Mouse (Mus musculus) thymus, postnatal 10 days (tissue): ENCODE measurements around the gene Casp9.

Experiments
- DNase-seq, 2 experiments: peaks; one replicate each; pipeline ENCODE4 v3.0.0; 2021; ENCODE audit warnings: low spot score in 2 of 2

Gene Casp9

DNA sequence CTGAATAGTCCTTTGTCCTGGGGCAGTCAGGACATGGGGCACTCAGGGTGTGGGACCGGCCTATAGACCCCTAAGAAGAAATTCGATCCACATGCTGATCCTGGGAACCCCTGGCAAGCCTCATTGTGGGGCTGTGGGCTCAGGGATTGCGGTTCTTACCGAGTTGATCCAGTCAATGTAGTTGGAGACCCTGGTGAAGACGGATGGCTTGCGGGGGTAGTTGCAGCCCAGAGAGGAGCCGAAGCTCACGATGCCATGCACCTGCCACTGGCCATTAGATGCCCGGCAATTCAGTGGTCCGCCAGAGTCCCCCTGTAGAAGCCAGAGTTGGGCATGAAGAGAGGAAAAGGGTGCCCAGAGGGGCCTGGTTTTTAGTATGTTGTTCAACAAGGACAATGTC is 24.3 kb downstream of the Casp9 start:
- no peak for DNase-seq

DNA sequence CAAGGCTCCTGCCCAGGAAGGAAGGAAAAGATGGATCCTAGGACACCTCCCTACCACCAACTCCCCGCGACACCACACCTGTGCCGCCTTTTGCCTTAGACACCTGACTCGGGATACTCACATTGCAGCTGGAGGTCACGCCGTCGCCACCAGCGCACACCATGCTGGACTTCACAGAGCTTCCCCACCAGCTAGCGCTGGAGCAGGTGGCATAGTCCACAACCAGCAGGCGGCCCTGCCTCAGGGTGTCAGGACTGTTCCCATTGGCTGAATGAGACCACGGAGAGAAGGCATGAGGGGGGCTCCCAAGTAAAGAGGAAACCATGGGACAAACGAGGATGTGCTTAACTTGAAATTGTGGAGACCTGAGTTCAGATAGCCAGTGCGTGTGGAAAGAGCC is 25.4 kb downstream of the Casp9 start:
- DNase-seq = no peak

DNA sequence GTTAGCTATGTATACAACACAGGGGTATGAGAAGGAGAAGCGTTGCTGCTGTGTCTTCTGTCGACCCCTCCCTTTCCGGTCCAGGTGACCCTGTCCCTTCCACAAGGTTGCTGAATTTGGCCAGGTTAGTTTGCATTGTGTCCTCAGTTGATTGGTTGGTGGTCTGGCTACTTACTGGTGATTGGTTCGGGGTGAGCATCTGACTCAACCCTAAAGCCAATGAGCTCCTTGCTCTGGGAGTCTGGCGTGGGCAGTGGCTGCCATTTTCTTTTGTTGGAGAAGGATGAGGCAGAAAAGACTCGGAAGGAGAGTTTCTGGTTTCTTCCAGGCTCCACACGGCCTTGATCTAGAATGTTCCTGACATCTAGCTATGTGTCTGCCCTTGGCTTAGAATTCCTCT is 25.9 kb downstream of the Casp9 start:
- no peak for DNase-seq

DNA sequence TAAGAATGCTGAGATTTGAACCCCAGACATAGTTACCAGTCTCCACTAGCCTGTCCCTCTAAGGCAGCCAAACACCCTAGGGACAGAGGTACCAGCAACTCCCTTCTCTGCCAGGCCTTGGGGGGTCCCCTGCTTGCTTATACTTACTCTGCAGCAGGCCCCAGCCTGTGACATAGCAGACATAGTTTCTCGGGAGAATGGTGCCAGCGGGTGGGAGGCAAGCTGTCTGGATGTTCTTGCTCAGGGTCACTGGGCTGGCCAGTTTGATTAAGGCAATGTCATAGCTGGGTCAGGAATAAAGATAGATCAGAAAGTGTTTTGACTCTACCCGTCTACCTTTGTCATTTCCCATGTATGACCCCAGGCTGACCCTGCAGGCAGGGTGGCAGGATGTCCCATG is 27.8 kb downstream of the Casp9 start:
- no peak for DNase-seq

DNA sequence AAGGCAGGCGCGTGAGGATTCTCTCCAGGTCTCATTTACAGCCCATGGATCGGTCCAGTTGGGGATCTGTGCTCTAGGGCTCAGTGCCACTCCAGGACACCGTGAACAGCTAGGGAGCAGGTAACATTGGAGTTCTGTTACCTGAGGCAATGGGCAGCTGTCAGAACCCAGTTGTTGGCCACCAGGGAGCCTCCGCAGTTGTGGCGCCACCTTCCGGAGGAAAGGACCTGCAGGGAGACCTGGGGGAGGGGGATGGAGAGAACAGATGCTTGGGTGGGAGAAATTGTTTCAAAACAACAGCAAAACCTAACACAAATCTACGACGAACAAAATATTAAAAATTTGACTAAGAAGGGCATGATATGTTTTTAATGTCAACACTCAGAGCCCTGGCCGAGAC is 28.7 kb downstream of the Casp9 start:
- DNase-seq = peak in 1 of 2 experiments; percentile 23

DNA sequence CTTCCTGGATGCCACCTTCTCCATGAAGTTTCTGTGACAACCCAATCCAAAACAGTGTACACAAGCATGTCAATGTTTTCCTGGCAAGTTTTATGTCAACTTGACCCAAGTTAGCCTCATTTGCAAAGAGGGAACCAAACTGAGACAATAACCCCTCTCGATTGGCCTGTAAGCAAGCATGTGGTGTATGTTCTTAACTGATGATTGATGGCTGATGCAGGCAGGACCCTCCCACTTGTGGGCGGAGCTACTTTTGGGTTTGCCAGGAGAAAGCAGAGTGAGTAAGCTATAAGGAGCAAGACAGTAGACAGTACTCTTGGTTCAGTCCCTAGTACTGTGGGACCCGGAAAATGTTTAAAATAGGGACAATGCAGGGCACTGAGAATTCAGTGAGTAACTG is 29.6 kb downstream of the Casp9 start:
- no peak for DNase-seq

DNA sequence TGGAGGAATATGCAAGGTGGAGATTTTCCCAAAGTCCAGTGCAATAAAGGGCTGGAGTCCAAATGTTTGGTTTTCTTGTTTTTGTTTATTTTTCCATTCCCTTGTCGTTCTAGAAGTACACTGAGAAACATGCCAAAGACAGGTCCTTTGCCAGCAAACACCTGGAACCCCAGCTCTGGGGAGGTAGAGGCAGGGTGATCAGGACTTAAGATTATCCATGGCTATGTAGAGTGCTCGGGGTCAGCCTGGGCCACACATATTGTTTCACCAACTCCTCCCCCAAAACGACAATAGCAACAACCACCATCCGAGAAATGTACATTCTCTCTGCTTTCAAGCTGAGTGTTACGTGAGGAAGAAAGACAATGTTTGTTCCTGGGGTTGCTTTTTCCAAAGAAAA is 32.6 kb downstream of the Casp9 start, which contains the start of gene Cela2a:
Cela2a (minus strand) TSS at position 101 of the 400 bp plus-strand sequence.
- DNase-seq = no peak

DNA sequence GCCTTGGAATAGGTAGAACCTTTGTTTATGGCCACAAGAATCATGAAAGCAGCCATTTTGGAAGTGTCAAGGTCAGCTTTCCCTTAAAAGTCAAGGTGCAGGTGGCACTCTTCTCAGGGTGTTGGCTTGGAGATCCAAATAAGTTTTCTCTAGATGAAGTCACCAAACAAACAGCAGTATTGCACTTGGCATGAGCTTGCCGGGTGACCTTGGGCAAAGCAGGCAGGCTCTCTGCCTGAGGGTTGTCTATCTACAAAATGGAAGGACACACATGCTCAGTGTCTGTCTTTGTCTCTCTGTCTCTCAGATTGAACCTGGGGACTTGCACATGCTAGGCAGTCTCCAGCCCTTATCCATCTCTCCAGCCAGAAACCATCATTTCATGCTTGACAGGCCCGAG is 34.0 kb downstream of the Casp9 start:
- no peak for DNase-seq

DNA sequence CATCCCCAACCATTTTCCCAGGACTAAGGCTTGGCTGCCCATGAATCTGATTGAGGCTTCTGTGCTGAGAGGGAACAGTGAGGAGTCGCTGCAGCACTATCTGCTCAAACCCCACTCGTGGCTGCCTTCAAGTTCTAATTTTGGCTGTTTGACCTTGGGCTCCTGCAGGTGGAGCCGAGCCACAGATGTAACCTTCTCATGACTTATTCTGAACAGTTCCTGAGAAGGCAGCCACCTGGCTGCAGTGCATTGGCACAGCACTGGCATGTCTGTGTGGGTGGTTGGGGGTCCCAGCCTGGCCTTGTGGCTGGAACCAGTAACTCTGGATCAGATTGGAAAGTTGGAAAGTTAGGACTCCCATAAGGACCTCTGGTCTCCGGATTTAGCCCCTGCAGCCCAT is 34.8 kb downstream of the Casp9 start:
- DNase-seq = no peak

DNA sequence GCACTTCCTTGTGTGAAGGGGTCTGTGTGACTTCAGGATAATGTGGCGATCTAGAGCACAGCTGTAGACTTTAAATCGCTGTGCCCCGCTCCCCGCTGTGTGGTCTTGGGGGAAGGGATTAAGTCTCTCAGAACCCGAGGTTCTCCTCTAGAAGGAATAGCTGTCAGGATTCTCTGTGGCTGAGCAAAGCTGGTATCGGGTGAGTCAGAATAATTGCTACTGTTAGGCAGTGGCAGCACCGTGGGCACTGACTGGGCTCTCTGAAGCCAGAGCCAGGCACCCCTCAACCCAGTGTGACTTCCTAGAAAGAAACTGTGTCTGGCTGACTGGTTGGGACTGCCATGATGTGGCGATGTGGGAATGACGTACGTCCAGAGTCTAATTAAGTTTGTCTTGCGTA is 37.0 kb downstream of the Casp9 start:
- no peak for DNase-seq

DNA sequence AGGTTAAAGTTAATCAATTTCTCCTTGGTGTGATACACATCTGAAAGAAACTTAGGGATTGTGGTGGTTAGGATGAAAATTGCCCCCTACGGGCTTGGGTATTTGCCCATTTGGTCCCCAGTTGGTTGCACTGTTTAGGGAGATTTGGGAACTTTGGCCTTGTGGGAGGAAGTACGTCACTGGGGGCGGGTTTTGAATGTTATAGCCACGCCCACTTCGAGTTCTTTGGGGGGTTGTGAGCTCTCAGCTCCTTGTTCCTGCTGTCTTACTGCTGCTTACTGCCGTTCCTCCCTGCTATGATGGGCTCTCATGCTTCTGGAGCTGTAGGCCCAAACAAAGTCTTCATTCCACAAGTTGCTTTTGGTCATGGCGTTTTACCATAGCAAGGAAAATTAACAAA is 37.9 kb downstream of the Casp9 start:
- no peak for DNase-seq

DNA sequence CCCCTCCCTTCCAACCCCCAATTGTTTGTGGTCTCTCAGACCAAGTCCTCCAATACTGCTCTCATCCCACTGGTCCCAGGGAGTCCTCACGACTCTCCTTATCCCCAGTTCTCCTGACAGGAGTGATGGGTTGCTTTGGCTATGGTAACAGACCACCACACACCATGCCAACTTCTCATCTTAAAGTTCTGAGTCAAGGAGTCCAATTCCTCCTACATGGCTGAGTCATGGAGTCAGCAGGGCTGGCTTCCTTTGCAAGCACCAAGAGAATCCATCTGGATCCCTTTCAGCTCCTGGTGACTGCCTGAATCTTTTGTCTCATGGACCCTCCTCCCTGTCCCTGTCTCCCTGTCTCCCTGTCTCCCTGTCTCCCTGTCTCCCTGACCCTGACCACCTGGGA is 40.5 kb downstream of the Casp9 start:
- no peak for DNase-seq

DNA sequence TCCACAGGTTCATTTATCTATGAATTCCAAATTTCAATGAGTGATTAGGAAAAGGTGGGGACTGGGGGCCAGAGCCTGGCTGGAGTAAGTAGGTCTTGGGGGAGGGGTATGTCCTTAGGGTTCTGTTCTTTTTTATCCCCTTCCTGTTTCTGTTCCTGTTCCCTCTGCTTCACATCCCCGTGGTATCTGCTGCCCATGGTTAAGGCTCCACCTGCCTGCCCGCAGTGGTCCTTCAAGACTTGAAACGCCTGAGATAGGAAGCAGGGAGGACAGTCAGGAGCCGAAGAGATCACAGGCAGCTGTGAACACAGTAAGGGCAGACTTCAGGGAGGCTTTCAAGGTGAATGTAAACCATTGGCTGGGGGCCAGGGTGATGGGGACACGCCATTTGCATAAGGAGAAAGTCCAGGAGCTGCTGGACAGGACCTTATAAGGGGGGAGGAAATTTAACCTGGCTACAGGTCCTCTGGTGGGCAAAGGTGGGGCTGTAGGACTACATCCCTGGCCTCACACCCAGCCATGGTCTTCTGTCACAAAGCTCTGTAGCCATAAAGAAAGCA is 41.2 kb downstream of the Casp9 start:
- no peak for DNase-seq

DNA sequence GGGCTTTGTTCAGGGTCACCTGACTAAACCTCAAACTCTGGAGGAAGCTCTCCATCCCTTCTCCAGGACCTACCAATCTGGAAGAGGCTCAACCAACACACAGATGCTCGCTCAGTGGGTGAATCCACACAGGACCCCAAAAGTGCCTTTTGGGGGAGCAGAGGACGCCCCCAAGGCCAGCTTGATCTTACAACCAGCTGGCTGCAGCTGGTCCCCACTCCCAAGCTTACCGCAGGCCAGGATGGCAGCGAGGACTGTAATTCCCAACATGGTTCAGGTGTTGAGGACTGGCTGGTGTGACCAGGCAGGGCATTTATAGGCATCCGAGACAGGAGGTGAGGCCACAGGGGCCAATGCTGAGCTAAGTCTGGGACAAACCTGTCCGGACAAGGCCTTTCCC is 52.6 kb downstream of the Casp9 start, which contains the start of gene Ctrc:
Ctrc (minus strand) TSS at position 361 of the 400 bp plus-strand sequence.
- no peak for DNase-seq

DNA sequence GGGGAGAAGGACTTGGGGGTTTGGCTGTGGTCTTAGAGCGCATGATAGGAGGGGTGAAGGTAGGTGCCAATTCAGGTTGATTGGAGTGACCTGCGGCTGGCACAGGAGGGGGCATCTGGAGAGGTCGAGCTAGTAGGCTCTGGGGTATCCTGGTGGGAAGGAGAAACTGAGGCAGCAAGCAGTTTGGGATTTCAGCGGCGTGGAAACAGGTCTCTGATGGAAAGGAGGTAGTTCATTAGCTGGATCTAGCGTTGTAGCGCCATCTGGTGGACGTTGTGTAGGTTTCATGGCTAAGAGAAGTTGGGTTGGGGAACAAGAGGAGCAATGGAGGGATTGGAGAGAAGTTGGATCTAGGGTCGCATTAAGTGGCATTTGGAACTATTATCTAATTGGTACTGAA is 60.0 kb downstream of the Casp9 start:
- peak in 1 of 2 experiments; percentile 54 for DNase-seq

DNA sequence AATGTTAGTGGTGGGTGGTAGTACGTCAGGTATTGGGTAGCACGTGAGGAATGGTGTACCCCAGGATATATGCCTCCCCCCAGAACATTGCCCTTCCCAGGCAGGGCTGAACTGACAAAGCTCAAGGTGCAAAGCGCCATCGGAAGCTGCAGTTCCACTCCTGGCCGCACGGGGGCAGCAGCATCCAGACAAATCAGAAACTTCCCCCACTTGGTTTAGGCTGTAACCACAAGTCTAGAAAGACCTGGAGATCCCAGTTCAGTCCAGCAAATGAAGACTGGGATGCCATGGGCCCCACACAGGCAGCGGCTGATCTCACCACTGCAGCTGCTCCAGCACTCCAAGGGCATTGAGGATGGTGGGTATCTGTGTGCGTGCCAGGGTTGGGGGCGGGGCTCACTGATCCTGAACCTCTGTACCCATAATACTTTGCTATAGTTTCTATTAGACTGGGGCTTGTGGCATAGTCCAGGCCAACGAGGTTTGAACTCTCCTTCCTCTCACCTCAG is 64.1 kb downstream of the Casp9 start:
- peak; percentile 34 to 71 for DNase-seq

DNA sequence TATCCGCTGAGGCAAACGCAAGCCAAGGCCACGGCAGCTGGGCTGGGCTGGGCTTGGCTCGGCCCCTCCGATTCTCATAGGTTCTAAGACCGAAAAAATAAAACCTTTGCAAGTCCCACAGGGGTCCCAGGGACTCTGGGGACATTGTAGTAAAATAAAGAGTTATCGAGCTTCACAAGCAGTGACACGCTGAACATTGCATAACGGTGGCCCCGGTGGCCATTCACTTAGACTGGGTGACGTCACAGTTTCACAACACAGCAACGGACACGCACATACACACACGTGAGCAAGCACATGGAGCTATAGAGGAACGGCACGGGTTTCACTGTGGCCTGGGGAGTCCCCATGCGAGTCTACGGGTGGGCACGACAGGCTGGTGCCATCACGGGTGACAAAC is 65.1 kb downstream of the Casp9 start:
- no peak for DNase-seq

DNA sequence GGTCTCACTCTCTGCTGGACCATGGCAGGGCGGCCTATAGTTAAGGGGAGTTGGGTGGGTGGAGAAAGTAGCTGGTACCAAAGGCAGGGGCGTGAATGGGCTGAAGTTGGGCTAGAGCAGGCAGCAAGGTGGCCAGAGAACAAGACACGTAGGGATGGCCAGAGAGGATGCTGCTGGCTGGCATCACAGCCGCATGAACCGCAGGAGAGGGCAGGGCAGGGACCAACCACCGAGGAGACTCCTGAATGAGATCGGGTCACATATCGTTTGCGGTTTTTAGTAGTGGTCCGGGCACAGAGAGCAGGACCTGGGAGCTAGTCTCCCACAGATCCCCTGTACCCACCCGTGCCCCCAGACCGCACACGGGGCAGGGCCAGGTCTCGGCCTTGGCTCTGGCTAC is 65.9 kb downstream of the Casp9 start:
- no peak for DNase-seq

DNA sequence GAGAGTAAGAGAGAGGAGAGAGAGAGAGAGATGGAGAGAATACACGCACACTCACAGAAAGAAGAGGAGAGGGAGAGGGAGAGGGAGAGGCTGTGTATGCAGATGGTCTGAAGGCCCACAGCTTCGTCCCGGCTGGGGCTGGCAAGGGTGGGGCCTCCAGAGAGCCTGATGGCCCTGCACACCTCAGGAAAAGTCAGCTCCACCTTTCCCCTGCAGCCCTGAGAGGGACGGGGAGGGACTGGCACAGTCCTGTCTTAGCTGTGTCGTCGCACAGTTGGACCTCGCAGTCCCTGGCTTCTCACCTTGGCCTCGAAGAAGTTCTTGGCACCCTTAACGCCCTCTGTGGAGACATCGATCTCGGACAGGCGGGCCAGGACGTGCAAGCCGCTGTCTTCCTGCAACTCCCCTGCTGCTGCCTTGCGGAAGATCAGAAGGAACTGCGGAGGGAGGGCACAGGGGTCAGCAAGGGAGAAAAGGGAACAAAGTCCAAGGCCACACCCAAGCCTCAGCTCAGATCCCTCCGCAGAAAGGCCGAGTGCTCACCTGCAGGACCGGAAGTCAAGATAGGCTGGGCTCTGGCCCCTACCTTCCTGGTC is 66.9 kb downstream of the Casp9 start:
- DNase-seq = no peak

DNA sequence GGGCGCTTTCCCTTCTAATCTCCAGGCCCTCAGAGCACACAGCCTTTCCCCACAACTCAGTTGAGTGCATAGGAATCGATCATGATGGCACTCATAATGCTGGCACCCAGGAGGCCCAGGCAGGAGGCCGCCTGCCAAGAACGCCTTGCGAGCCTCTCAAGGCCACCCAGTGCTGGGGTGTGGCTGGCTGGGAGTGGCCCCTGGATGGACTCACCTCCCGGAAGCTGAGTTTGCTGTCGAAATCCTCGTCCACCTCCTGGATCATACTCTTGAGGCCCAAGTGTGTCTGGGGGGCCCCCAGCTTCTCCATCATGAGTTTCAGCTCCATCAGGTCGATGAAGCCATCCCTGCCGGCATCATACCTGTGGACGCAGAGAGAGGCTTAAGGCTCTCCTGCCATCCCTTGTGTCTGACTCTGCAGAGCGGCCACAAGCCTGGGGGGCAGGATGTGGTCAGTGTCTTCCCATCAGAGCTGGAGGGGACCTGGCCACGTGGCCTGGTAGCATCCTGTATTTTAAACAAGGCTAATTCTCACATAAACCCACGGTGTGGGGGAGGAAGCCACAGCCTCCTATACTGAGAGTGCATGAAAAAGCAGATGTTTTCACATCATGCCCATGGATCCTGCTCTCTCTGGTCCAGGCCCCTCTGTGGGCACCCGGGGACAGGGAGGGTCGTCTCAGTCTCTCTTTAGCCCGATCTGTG is 68.3 kb downstream of the Casp9 start:
- DNase-seq = no peak

DNA sequence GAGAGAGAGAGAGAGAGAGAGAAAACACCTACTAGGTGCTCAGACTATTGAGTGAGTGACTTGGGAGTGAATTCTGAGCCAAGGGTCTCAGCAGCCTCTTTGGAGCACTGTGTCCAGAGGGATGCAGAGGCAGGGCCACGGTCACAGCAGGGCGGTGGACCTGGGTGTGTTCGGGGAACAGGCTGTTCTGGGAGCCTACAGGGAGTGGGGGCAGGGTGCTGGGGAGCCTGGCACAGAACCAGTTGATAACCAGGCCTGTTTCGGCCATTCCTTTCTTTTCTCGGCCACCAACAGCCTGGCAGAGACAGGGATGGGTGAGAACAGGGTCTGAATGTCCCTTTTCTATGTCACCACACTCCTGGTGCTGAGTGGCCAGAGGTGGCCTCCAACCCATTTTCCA is 69.5 kb downstream of the Casp9 start:
- no peak for DNase-seq

DNA sequence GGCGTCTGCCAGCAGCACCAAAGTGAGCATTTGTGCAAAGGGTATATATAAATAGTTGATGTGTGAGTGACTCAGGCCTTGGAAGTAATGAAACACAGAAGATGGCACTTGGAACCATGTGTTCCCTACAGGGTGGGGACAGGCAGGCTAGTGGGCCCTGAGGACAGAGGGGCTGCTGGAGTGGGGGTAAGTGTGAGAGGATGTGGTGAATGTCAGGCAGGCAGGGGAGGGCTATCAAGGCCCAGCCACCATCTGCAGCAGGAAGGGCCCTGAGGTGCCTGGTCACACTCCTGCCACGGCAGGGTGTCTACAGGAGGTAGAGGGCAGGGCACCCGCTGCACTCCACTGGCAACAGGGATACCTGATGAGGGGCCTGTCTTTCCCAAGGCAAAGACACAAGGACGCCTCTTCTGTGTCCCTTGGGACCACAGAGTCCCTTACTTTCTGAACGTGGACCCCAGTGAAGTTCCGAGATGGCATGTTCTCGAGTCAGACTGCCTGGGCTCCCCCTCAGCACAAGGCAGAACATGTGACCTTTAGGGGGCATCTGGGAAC is 70.4 kb downstream of the Casp9 start:
- no peak for DNase-seq

DNA sequence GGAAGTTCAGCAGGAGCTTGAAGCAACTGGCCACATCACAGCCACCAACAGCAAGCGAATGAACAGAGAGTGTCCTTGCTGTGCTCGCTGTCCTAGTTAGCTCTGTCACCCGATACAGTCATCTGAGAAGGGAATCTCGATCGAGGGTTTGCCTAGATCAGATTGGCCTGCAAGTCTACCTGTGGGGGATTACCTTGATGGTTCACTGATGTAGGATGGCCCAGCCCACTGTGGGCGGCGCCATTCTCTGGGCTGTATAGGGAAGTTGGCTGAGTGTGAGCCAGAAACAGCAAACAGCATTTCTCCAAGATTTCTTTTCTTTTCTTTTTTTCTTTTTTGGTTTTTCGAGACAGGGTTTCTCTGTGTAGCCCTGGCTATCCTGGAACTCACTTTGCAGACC is 71.1 kb downstream of the Casp9 start:
- no peak for DNase-seq
